ENCODE assay signal across 9 mouse cellular contexts in genomic region chr7:56291468-56292115, GRCm38 (mm10). TPM values are rescaled to one million over a fixed set of nuclear protein-coding genes. Genes with fewer than 3 reads are reported as not detected.
A peak's percentile ranks its signal among the peaks of the same experiment; 100 is the strongest.
DNase-seq lines count a peak whose midpoint lies in the region; ATAC-seq lines count a peak whose summit lies in the region.
"Had no signal": no experiment of that assay in that cellular context is flagged by ENCODE, and none has a peak within 500 bp of the region (broad histone marks: within the 10 kb centered on the region; RNA-seq: fewer than 3 reads in every experiment).

No protein-coding gene starts in this region.

- no peaks in the 10 kb centered on the region for H3K36me3 ChIP-seq in heart, embryonic 10.5 days
- no peaks in the 10 kb centered on the region for H3K36me3 ChIP-seq in midbrain, embryonic 14.5 days (ENCODE audit: control insufficient read depth, insufficient read depth, low read length)

- H3K9me3 ChIP-seq in heart, embryonic 10.5 days, result no peaks in the 10 kb centered on the region
- H3K9me3 ChIP-seq in midbrain, embryonic 14.5 days (ENCODE audit: control insufficient read depth, low read length), result no peaks in the 10 kb centered on the region

- H3K27ac ChIP-seq in heart, embryonic 10.5 days, result no peak overlapping the region
- H3K27ac ChIP-seq in midbrain, embryonic 14.5 days (replicated peaks; ENCODE audit: low read depth, low read length), result no peak overlapping the region

- no peak overlapping the region for H3K9ac ChIP-seq in midbrain, embryonic 14.5 days (replicated peaks; ENCODE audit: low read length)

- H3K4me2 ChIP-seq in midbrain, embryonic 14.5 days (ENCODE audit: low read length), result no peak overlapping the region

- no peaks in the 10 kb centered on the region for H3K4me1 ChIP-seq in heart, embryonic 10.5 days
- no peaks in the 10 kb centered on the region for H3K4me1 ChIP-seq in midbrain, embryonic 14.5 days (ENCODE audit: control insufficient read depth, insufficient read depth, low read length)
- H3K4me1 ChIP-seq: megakaryocyte, embryonic 14.5 days had no signal

- H3K27me3 ChIP-seq in heart, embryonic 10.5 days (ENCODE audit: insufficient read depth, poor library complexity, severe bottlenecking), result no peaks in the 10 kb centered on the region
- no peaks in the 10 kb centered on the region for H3K27me3 ChIP-seq in midbrain, embryonic 14.5 days (ENCODE audit: control insufficient read depth, insufficient read depth, low read length)
- H3K27me3 ChIP-seq: megakaryocyte, embryonic 14.5 days had no signal

- WGBS in heart, embryonic 10.5 days, result 50% methylated on average over 6 of the region's 6 CpGs
- 37% methylated on average over 6 of the region's 6 CpGs for WGBS in midbrain, embryonic 14.5 days

- no peak overlapping the region for H3K4me3 ChIP-seq in heart, embryonic 10.5 days
- no peak overlapping the region for H3K4me3 ChIP-seq in midbrain, embryonic 14.5 days (replicated peaks; ENCODE audit: low read depth, low read length)
- H3K4me3 ChIP-seq: megakaryocyte, embryonic 14.5 days had no signal

- 0 out of 2 replicates have a peak, but pooled peaks have one; percentile 60 for ATAC-seq in common myeloid progenitor, adult 5-6 weeks (replicated peaks; ENCODE audit: low read depth, poor library complexity, severe bottlenecking)
- peak; percentile 78 for ATAC-seq in midbrain, embryonic 14.5 days (ENCODE audit: low FRiP score, low TSS enrichment)

- peak; percentile 49 to 68 for DNase-seq in heart, postnatal 10 days
- no peak for DNase-seq in heart, embryonic 10.5 days (ENCODE audit: low spot score)
- DNase-seq in ZHBTc4 (ENCODE audit: low read depth, low spot score), result peak; percentile 57
- peak; percentile 36 to 69 for DNase-seq in heart, postnatal 14 days
- DNase-seq in layer of hippocampus, postnatal 36 days, result peak; percentile 53 to 67
- peak; percentile 89 for DNase-seq in midbrain, embryonic 14.5 days
- peak; percentile 19 for DNase-seq in thymus, postnatal 14 days

- intact Hi-C loops in heart, postnatal 10 days (cut with DNase I), result loop anchor here (2.0 kb wide), 1 partner anchor 1183 kb away; no protein-coding TSS in a partner anchor
- intact Hi-C loops in heart, postnatal 14 days (cut with DNase I), result loop anchor here (5.0 kb wide), 2 partner anchors 166 to 1181 kb away; no protein-coding TSS in a partner anchor

RNA-seq across cellular contexts. Expression of gene Oca2, which starts 52.0 kb away (rescaled TPM):
- total RNA-seq in heart, postnatal 10 days (2021), result under 1 TPM in 1 of 2 experiments, not detected in 1; 0.25 TPM
- 0.11 TPM in 1 of 2 replicates, not detected in the other for polyA plus RNA-seq in heart, embryonic 10.5 days (2016; fragmentation: Nextera tagmentation; extraction: Ambion mirVana)
- not detected in 2 replicates for total RNA-seq in common myeloid progenitor, adult 5-6 weeks (2017)
- not detected for total RNA-seq in heart, postnatal 14 days (2021)
- under 1 TPM; 0.25 to 0.81 TPM for total RNA-seq in layer of hippocampus, postnatal 36 days (2021)
- 0.13 TPM in 1 of 2 replicates, not detected in the other for polyA plus RNA-seq in midbrain, embryonic 14.5 days (2014; fragmentation: Nextera tagmentation; extraction: Ambion mirVana)
